Mouse (Mus musculus): ENCODE data around the gene Trim28.

Trim28 gene

GRCm38 (mm10) chr7:13034148-13034977, 35.4 kb downstream of the Trim28 start, which contains the start of gene Chmp2a:
Gene Chmp2a (minus strand): TSS chr7:13034807.
- ChIA-PET POLR2A (interaction anchor here in 3 of 4 experiments (0.9 to 21.4 kb wide), 33 partner anchors 7 to 154 kb away, joined by 3 to 694 read pairs (median 7); partner anchors contain the start of genes Rps5 (in 3 of the 3), Zbtb45 (in 3 of the 3), Zfp446 (in 3 of the 3) and Mzf1 (in 2 of the 3)), CTCF (interaction anchor here in 1 of 4 experiments (1.4 kb wide), 1 partner anchor 24 kb away, joined by 3 read pairs; the partner anchor contains the start of gene Zbtb45)

DNA sequence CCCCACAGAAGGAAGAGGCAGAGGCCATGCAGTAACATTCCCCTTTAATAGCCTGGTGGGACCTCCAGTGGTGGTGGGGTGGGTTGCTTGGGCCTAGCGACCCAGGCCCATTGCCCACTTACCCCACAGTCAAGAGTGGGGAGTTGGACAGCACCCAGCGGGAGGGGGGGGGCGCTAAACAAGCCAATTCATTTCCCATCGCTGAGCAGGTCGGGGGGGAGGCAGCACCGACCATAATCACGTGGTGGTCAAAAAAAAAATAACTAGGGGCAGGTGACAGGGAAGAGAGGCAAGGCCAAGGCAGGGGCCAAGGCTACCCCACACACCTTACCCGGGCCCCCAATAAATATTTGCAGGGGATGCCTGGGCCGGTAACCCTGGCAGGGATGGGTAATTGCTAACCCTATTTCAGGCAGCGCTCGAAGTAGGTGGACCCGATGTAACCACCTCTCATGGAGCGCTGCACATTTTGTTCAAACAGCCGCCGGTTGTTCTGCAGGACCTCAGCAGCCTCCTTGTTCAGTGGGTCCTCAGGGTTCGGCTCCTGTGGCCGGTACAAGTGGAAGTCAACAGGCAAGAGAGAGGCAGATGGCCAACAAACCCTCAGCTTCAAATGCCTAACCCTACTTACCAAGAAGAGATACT, 36.4 kb downstream of the Trim28 start:
- CTCF ChIA-PET, result no interaction called here
- POLR2A ChIA-PET, result interaction anchor here in 3 of 4 experiments (1.0 to 21.4 kb wide), 30 partner anchors 7 to 155 kb away, joined by 3 to 694 read pairs (median 10); partner anchors contain the start of genes Rps5 (in 3 of the 3), Zbtb45 (in 3 of the 3), Zfp446 (in 3 of the 3) and Mzf1 (in 2 of the 3)

- POLR2A ChIA-PET, result interaction anchor here (0.9 to 21.4 kb wide), 25 partner anchors 8 to 127 kb away, joined by 3 to 694 read pairs (median 10); partner anchors contain the start of genes Zbtb45 (in 3 of the 4), Rps5 (in 2 of the 4), Zfp446 (in 2 of the 4) and Mzf1 (in 1 of the 4)
- CTCF ChIA-PET, result interaction anchor here in 1 of 4 experiments (1.7 kb wide), 1 partner anchor 27 kb away, joined by 7 read pairs; the partner anchor contains the start of gene Zbtb45
Observed at GRCm38 (mm10) chr7:13036806-13037205, 37.9 kb downstream of the Trim28 start.

DNA sequence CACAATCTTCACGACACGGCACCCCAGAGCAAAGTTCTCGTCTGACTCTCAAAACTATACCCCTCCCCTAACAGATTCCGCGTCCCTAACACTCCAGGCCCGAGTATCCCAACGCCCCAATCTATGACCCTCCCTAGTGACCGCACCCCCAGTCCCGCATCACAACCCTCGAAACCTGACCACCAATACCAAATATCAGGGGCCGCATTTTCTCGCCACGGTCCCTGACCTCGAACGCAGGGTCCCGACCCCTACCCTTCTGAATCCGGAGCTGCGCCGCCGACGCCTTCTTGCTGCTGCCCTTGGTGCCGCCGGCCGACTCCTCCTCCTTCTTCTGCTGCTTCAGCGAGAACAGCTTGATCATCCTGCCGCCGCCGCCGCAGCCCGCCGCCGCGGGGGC, 38.5 kb downstream of the Trim28 start:
- CTCF ChIA-PET, result interaction anchor here in 2 of 4 experiments (0.7 to 1.7 kb wide), 2 partner anchors 27 kb away, joined by 4 to 7 read pairs; partner anchors contain the start of gene Zbtb45 (in 2 of the 2)
- POLR2A ChIA-PET, result interaction anchor here (0.6 to 21.4 kb wide), 37 partner anchors 9 to 134 kb away, joined by 3 to 694 read pairs (median 7); partner anchors contain the start of genes Zbtb45 (in 4 of the 4), Rnf225 (in 2 of the 4), Rps5 (in 2 of the 4) and Zfp446 (in 2 of the 4)

DNA sequence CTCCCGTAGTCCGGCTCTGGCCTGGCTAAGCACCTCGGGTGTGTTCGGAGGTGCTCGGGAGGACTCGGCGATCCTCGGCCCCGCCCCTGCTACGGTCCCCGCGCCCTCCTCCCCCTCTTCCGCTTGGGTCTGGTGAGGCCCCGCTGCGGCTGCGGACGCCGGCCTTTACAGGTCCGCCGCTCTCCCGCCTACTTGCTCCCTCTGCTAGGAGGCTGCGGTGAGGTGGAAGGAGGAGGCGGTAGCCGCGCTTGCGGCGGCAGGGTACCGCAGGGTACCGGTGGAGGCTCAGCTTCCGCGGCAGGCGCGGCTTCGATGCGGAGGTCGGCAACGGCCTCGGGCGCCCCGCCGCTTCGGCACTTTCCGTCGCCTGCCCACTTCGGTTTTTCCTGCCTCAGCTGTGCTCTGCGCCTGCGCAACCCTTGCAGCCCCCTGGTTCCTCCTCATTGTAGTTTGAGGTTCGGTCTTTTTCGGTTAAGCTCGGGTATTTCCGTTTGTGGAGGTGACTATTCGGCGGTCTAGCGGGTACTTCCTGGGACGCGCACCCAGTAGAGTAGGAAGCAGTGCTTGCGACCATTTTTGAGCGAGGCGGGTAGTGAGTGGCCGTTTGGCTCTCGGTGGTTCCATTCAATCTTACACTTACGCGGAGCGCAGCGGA, 39.1 kb downstream of the Trim28 start, which contains the start of gene Ube2m:
Gene Ube2m, minus strand, starts transcription at position 375 of the 655 bp plus-strand sequence.
- ChIA-PET POLR2A (interaction anchor here (0.6 to 21.4 kb wide), 46 partner anchors 9 to 135 kb away, joined by 3 to 694 read pairs (median 5); partner anchors contain the start of genes Zbtb45 (in 4 of the 4), Mzf1 (in 2 of the 4), Rnf225 (in 2 of the 4) and Rps5 (in 2 of the 4)), CTCF (interaction anchor here in 3 of 4 experiments (0.7 to 1.7 kb wide), 3 partner anchors 28 kb away, joined by 3 to 7 read pairs (median 4); partner anchors contain the start of gene Zbtb45 (in 3 of the 3))

DNA sequence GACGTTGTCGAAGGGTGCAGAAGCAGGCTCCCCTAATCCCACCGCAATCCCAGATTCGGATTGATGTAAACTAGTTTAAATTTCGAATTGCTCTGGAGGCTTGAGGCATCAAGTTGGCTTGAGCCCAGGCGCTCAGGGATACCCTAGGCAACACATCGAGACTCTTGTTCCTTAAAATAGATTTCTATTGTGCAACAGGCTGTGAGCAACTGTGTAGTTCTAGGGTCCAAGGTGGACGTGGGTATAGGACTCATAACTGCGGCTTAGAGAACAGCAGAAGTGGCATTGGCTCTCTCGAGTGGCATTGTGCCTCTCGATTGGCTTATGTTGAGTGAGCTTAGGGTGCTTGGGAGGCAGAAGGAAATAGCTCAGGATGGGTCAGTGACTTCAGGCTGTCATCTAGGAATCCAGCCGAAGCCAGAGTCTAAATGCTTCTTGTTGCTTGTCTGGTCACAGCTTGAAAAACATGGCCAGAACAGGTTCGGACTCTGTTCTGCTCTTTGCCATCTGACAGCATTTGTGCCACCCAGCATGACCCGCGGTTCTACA, 39.8 kb downstream of the Trim28 start:
- ChIA-PET POLR2A (interaction anchor here (0.7 to 21.4 kb wide), 48 partner anchors 9 to 135 kb away, joined by 3 to 694 read pairs (median 5); partner anchors contain the start of genes Zbtb45 (in 3 of the 4), Zfp446 (in 3 of the 4), Mzf1 (in 2 of the 4) and Rnf225 (in 2 of the 4)), CTCF (interaction anchor here in 1 of 4 experiments (0.9 kb wide), 1 partner anchor 29 kb away, joined by 3 read pairs; the partner anchor contains the start of gene Zbtb45)

DNA sequence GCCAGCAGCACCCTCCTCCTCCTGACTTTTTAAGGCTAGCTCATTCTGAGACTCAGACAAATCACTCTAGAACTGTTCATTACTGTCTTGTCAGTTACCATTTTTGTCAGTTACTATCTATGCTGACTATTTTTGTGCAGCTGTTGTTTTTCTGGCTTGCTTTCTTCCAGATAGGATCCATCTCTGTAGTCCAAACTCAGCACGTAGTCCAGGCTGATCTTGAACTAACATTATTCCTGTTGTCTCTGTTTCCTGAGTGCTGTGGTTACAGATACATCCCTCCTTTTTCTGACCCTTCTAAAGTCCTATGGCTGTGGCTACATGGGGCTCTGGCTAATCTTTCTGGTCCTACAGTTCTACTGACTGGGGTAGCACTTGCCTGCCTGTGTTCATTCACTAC, 40.3 kb downstream of the Trim28 start:
- ChIA-PET POLR2A (interaction anchor here (0.8 to 21.4 kb wide), 41 partner anchors 8 to 136 kb away, joined by 3 to 694 read pairs (median 5); partner anchors contain the start of genes Zbtb45 (in 3 of the 4), Rnf225 (in 2 of the 4), Rps5 (in 2 of the 4) and Slc27a5 (in 2 of the 4)), CTCF (interaction anchor here in 1 of 4 experiments (0.7 to 0.9 kb wide), 2 partner anchors 29 to 32 kb away, joined by 3 to 4 read pairs; partner anchors contain the start of gene Zbtb45)

DNA sequence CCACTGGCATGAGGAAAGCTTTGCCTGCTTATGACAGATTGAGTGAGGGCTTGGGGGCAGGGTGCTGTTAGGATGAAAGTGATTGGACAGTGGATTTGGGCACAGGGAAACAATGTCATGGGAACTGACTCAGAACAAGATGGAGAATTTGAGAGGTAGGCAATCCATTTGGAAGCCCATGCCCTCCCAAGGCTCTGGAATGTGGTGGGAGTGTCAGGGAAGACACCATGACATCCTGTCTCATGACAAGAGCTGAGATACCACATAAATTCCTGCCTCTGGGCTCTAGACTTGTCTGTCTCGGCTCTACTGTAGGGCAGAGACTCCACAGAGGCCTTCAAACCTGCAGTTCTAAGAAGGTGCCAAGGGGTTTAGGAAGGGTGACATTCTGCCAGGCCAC, 42.3 kb downstream of the Trim28 start:
- ChIA-PET CTCF (interaction anchor here in 1 of 4 experiments (1.2 kb wide), 1 partner anchor 31 kb away, joined by 3 read pairs; the partner anchor contains the start of gene Zbtb45), POLR2A (interaction anchor here (0.5 to 21.4 kb wide), 26 partner anchors 7 to 138 kb away, joined by 3 to 694 read pairs (median 6); partner anchors contain the start of genes Rps5 (in 2 of the 4), Zbtb45 (in 2 of the 4), Chmp2a (in 1 of the 4) and Mzf1 (in 1 of the 4))

DNA sequence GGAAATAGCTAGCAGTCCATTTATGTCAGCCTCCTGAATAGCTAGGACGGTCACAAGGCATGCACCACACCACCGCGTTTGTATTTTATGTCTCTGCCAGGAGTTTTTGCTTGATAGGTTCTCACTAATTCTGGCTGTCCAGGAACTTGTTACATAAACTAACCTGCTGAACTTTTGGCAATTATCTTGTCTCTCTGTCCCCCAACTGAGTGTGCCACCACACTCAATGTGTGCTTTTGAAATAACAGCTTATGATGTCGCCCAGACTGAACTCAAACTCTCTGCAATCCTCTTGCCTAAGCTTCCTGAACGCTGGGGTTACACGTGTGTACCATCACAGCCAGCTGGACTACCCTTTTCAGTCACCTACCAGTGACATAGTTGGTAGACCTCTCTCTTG, 43.6 kb downstream of the Trim28 start:
- ChIA-PET CTCF (interaction anchor here (0.6 to 2.5 kb wide), 11 partner anchors 25 to 212 kb away, joined by 3 to 17 read pairs (median 4); partner anchors contain the start of genes Zbtb45 (in 3 of the 4) and Rps5 (in 1 of the 4)), POLR2A (interaction anchor here (0.6 to 21.4 kb wide), 52 partner anchors 8 to 235 kb away, joined by 3 to 694 read pairs (median 6); partner anchors contain the start of genes Rps5 (in 3 of the 4), Zfp446 (in 3 of the 4), Chmp2a (in 2 of the 4) and Lig1 (in 2 of the 4))

- ChIA-PET POLR2A (interaction anchor here (0.6 to 21.4 kb wide), 67 partner anchors 9 to 247 kb away, joined by 3 to 694 read pairs (median 5); partner anchors contain the start of genes Zfp446 (in 4 of the 4), Rps5 (in 3 of the 4), Chmp2a (in 2 of the 4) and Lig1 (in 2 of the 4)), CTCF (interaction anchor here (0.7 to 2.5 kb wide), 12 partner anchors 15 to 212 kb away, joined by 3 to 17 read pairs (median 3); partner anchors contain the start of genes Zbtb45 (in 3 of the 4) and Rps5 (in 1 of the 4))
Observed at GRCm38 (mm10) chr7:13043120-13043444, 44.2 kb downstream of the Trim28 start.

- ChIA-PET CTCF (interaction anchor here (0.6 to 2.5 kb wide), 11 partner anchors 12 to 149 kb away, joined by 3 to 17 read pairs (median 4); partner anchors contain the start of genes Zbtb45 (in 3 of the 4) and Rps5 (in 1 of the 4)), POLR2A (interaction anchor here (0.7 to 21.4 kb wide), 70 partner anchors 8 to 307 kb away, joined by 3 to 694 read pairs (median 5); partner anchors contain the start of genes Zfp446 (in 4 of the 4), Rnf225 (in 3 of the 4), Rps5 (in 3 of the 4) and Chmp2a (in 2 of the 4))
Observed at GRCm38 (mm10) chr7:13043445-13044253, 44.7 kb downstream of the Trim28 start.

DNA sequence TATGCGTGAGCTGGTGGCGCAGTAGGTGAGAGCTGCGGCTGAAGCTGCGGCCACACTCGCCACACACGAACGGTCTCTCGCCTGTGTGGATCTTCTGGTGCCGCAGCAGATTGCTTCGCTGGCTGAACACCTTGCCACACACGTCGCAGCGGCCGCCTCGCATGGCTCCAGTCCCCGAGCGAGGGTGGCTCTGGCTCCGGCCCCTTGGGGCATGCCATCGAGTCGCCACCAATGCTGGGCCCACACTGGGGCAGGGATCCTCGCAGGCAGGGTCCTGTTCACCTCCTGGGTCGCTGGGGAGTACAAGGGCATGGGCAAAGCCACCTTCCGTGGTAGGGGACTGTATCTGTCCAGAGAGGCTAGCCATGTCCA, 45.3 kb downstream of the Trim28 start:
- CTCF ChIA-PET, result interaction anchor here in 3 of 4 experiments (0.6 to 2.5 kb wide), 7 partner anchors 11 to 149 kb away, joined by 3 to 17 read pairs (median 4); partner anchors contain the start of gene Zbtb45 (in 2 of the 3)
- POLR2A ChIA-PET, result interaction anchor here (0.7 to 21.4 kb wide), 46 partner anchors 9 to 306 kb away, joined by 3 to 694 read pairs (median 8); partner anchors contain the start of genes Rnf225 (in 3 of the 4), Zfp446 (in 3 of the 4), Chmp2a (in 2 of the 4) and Rps5 (in 2 of the 4)

DNA sequence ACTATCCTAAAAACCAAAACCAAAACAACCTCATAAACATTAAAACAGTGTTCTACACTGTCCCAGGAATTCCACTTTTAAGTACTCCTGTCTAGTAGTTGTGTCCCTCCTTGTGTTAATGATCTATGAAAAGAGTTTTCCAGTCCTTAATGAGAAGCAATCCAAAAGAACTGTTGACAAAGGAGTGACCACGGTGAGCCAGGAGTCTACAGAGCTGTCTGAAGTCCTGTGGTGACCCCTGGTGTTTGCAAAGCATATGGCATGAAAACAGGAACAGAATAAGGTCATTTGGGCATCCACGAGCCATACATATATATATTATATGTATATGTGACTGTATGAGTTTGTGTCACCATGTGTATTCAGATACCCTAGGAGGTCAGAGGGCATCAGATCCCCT, 47.2 kb downstream of the Trim28 start:
- POLR2A ChIA-PET, result interaction anchor here in 1 of 4 experiments (0.5 to 2.2 kb wide), 6 partner anchors 13 to 232 kb away, joined by 3 to 6 read pairs (median 3); partner anchors contain the start of genes Lig1 and Zfp446
- CTCF ChIA-PET, result interaction anchor here in 2 of 4 experiments (0.6 to 1.0 kb wide), 5 partner anchors 36 to 137 kb away, joined by 3 to 7 read pairs (median 3); no protein-coding TSS in a partner anchor

GRCm38 (mm10) chr7:13053001-13053400, 54.1 kb downstream of the Trim28 start:
- ChIA-PET POLR2A (interaction anchor here in 3 of 4 experiments (0.6 to 3.7 kb wide), 22 partner anchors 10 to 172 kb away, joined by 3 to 29 read pairs (median 4); partner anchors contain the start of genes Ube2m (in 2 of the 3), Rps5 (in 1 of the 3), Slc27a5 (in 1 of the 3) and Zbtb45 (in 1 of the 3)), CTCF (interaction anchor here in 3 of 4 experiments (0.5 to 1.3 kb wide), 3 partner anchors 43 to 459 kb away, joined by 3 to 4 read pairs (median 3); partner anchors contain the start of gene Zbtb45 (in 2 of the 3))

All from embryonic stem cell, embryonic (primary cell).